Mouse (Mus musculus) CH12.LX (cell line): ENCODE results near the gene Sh3d21.

Experiments
- CHD2 ChIP-seq: IDR thresholded peaks from 2 replicates; pipeline ENCODE4 v1.6.1; 2011; ENCODE audit warnings: low read length, improper control_type of control experiment
- CTCF ChIP-seq, 2 experiments: IDR thresholded peaks in 1 of 2; conservative IDR thresholded peaks in 1 of 2; 2 replicates each; pipeline ENCODE4 v1.5.1; 2011 to 2012; ENCODE audit warnings: low read depth in 2 of 2, low read length in 2 of 2, improper control_type of control experiment in 1 of 2, inconsistent platforms in 1 of 2, mild to moderate bottlenecking in 1 of 2, moderate library complexity in 1 of 2
- E2F4 ChIP-seq: IDR thresholded peaks from 2 replicates; pipeline ENCODE4 v1.6.1; 2011; ENCODE audit warnings: low read depth, low read length, improper control_type of control experiment; ENCODE audit not compliant: insufficient replicate concordance
- GABPA ChIP-seq: IDR thresholded peaks from 2 replicates; pipeline ENCODE4 v1.6.1; 2012; ENCODE audit warnings: low read depth, low read length, improper control_type of control experiment, inconsistent platforms; ENCODE audit not compliant: insufficient replicate concordance
- HCFC1 ChIP-seq: IDR thresholded peaks from 2 replicates; pipeline ENCODE4 v1.6.1; 2012; ENCODE audit warnings: low read depth, mild to moderate bottlenecking, inconsistent platforms, low read length, improper control_type of control experiment
- POLR2A ChIP-seq: IDR thresholded peaks from 2 replicates; pipeline ENCODE4 v1.6.1; 2011; ENCODE audit warnings: low read depth, mild to moderate bottlenecking, improper control_type of control experiment, low read length
- TCF12 ChIP-seq: IDR thresholded peaks from 2 replicates; pipeline ENCODE4 v1.6.1; 2014; ENCODE audit warnings: low read depth, mild to moderate bottlenecking, inconsistent platforms, low read length, improper control_type of control experiment
- USF1 ChIP-seq: IDR thresholded peaks from 2 replicates; pipeline ENCODE4 v1.6.1; 2014; ENCODE audit warnings: low read depth, mild to moderate bottlenecking, inconsistent platforms, low read length, improper control_type of control experiment
- USF2 ChIP-seq: conservative IDR thresholded peaks from 2 replicates; pipeline ENCODE4 v1.6.1; 2011; ENCODE audit warnings: low read depth, low read length, improper control_type of control experiment
- ZNF384 ChIP-seq: IDR thresholded peaks from 2 replicates; pipeline ENCODE4 v1.6.1; 2012; ENCODE audit warnings: low read depth, low read length, improper control_type of control experiment, inconsistent platforms

GRCm38 (mm10) chr4:126190636-126191035, 27.3 kb upstream of the Sh3d21 start:
- TF ChIP-seq CTCF (conservative IDR thresholded peaks at IDR 0.05 in 1 of 2, IDR thresholded peaks at IDR 0.05 in 1 of 2; ENCODE audit: low read depth in 2 of 2, low read length in 2 of 2) (no peak), USF1 (no peak), E2F4 (no peak), CHD2 (no peak), POLR2A (no peak), HCFC1 (no peak), ZNF384 (no peak), USF2 (no peak), TCF12 (no peak), GABPA (no peak)
